Comparison of ENCODE assay signal across 8 mouse cellular contexts in the genomic region with DNA sequence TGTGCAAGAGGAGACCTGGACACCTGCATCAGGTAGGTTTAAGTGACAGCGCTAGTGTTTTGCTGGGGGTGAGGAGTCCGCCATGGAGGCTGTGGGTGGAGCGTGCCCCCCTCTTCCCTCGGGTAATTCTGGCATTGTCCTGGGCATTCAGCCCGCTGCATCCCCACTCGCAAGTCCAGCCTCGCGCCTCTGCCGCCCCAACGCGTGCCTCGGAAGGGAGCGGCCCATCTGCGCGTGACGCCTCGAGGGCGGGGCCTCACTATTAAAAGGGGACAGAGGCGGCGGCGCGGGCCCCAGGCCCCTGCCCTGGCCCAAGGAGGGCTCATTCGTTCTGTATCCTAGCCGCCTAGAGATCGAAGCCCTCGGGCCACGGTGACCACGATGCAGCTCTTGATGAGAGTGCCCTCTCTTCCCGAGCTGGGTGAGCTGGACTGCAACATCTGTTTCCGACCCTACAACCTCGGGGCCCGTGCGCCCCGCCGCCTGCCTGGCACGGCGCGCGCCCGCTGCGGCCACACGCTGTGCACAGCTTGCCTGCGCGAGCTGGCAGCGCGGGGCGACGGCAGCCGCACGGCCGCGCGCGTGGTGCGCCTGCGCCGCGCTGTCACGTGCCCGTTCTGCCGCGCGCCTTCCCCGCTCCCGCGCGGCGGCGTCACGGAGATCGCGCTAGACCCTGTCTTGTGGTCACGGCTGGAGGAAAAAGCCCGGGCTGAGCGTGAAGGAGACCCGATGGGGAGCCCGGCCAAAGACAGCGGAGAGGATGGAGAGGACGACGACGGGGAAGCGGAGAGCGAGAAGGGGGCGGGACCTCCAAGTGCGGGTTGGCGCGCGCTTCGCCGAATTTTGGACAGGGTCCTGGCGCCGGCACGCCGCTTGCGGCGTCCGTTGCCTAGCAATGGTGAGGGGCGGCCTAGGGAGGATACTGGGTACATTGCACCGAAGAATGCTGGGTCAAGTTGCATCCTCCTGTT. TPM values are rescaled to one million over a fixed set of nuclear protein-coding genes. Genes with fewer than 3 reads are reported as not detected.
A peak's percentile ranks its signal among the peaks of the same experiment; 100 is the strongest.
DNase-seq lines count a peak whose midpoint lies in the region; ATAC-seq and TF ChIP-seq lines count a peak whose summit lies in the region.

A gene (plus strand): TSS at position 301 of the 971 bp plus-strand sequence.

- no peak for TF ChIP-seq CTCF in C2C12 (IDR thresholded peaks at IDR 0.05; ENCODE audit: control insufficient read depth, insufficient read depth, insufficient read length)

- H3K4me2 ChIP-seq in forebrain, embryonic 11.5 days (ENCODE audit: low read depth, low read length, severe bottlenecking), result peak within 1 kb of the TSS; percentile 86
- peak within 1 kb of the TSS; percentile 90 for H3K4me2 ChIP-seq in heart, embryonic 15.5 days
- peak within 1 kb of the TSS; percentile 83 for H3K4me2 ChIP-seq in liver, embryonic 12.5 days

- WGBS in forebrain, embryonic 11.5 days, result 1% methylated on average over 92 of the region's 99 CpGs
- 2% methylated on average over 99 of the region's 99 CpGs for WGBS in heart, embryonic 15.5 days
- 3% methylated on average over 99 of the region's 99 CpGs for WGBS in liver, embryonic 12.5 days (ENCODE audit: insufficient replicate concordance)

- peak; percentile 89 for DNase-seq in forebrain, embryonic 11.5 days (ENCODE audit: low spot score)
- peak; percentile 80 for DNase-seq in kidney, postnatal 14 days
- peak; percentile 84 for DNase-seq in naive thymus-derived CD4-positive, alpha-beta T cell, adult 2 months (ENCODE audit: low read depth)
- DNase-seq in spleen, postnatal 36 days (ENCODE audit: low spot score in 2 of 2), result peak; percentile 58 to 64

- no peaks in the 10 kb centered on the region for H3K27me3 ChIP-seq in C2C12 (ENCODE audit: control insufficient read depth, insufficient read depth, insufficient read length)
- H3K27me3 ChIP-seq in forebrain, embryonic 11.5 days (ENCODE audit: control insufficient read depth, insufficient read depth, low read length), result peaks cover 6% of the 10 kb centered on the region
- H3K27me3 ChIP-seq in heart, embryonic 15.5 days, result peaks cover 6% of the 10 kb centered on the region; the same call in 1 of the 2 replicates
- peaks cover 85% of the 10 kb centered on the region for H3K27me3 ChIP-seq in liver, embryonic 12.5 days (replicated peaks)

- no peaks in the 10 kb centered on the region for H3K9me3 ChIP-seq in forebrain, embryonic 11.5 days (ENCODE audit: control insufficient read depth, low read length)
- no peaks in the 10 kb centered on the region for H3K9me3 ChIP-seq in heart, embryonic 15.5 days (replicated peaks)
- H3K9me3 ChIP-seq in liver, embryonic 12.5 days (replicated peaks), result no peaks in the 10 kb centered on the region

- H3K79me3 ChIP-seq in C2C12 (ENCODE audit: low read depth), result no peaks in the 10 kb centered on the region

- no peak within 1 kb of the TSS for H3K27ac ChIP-seq in brown adipose tissue, adult 24 weeks (replicated peaks; ENCODE audit: low read depth, low read length)
- peak within 1 kb of the TSS; percentile 50; the same call in 1 of the 2 replicates for H3K27ac ChIP-seq in forebrain, embryonic 11.5 days (ENCODE audit: low read depth, low read length)
- no peak within 1 kb of the TSS for H3K27ac ChIP-seq in heart, embryonic 15.5 days
- H3K27ac ChIP-seq in liver, embryonic 12.5 days, result no peak within 1 kb of the TSS

- H3K9ac ChIP-seq in forebrain, embryonic 11.5 days (ENCODE audit: low read length), result peak within 1 kb of the TSS; percentile 73
- H3K9ac ChIP-seq in heart, embryonic 15.5 days, result peak within 1 kb of the TSS; percentile 64
- H3K9ac ChIP-seq in liver, embryonic 12.5 days, result peak within 1 kb of the TSS; percentile 52

- peaks cover 10% of the 10 kb centered on the region for H3K4me1 ChIP-seq in brown adipose tissue, adult 24 weeks (ENCODE audit: control insufficient read depth, insufficient read depth, insufficient read length, low read length)
- H3K4me1 ChIP-seq in forebrain, embryonic 11.5 days (replicated peaks; ENCODE audit: control insufficient read depth, insufficient read depth, low read length), result no peaks in the 10 kb centered on the region; the same call in 1 of the 2 replicates
- peaks cover 15% of the 10 kb centered on the region for H3K4me1 ChIP-seq in heart, embryonic 15.5 days (replicated peaks)
- peaks cover 15% of the 10 kb centered on the region for H3K4me1 ChIP-seq in liver, embryonic 12.5 days

- peak within 1 kb of the TSS; percentile 61 for H3ac ChIP-seq in C2C12 (ENCODE audit: control insufficient read depth, insufficient read length, low read depth)

- peak; percentile 87 for ATAC-seq in forebrain, embryonic 11.5 days (replicated peaks; ENCODE audit: low FRiP score)
- peak; percentile 82 for ATAC-seq in heart, embryonic 15.5 days (replicated peaks; ENCODE audit: insufficient number of reproducible peaks, insufficient read depth, low FRiP score, low read depth)
- ATAC-seq in liver, embryonic 12.5 days, result peak; percentile 55

- peaks cover 23% of the 10 kb centered on the region for H3K36me3 ChIP-seq in C2C12 (ENCODE audit: control insufficient read depth, insufficient read depth)
- H3K36me3 ChIP-seq in forebrain, embryonic 11.5 days (ENCODE audit: control insufficient read depth, insufficient read depth, low read length), result peaks cover 4% of the 10 kb centered on the region; the same call in 1 of the 2 replicates
- H3K36me3 ChIP-seq in heart, embryonic 15.5 days, result peaks cover 14% of the 10 kb centered on the region
- H3K36me3 ChIP-seq in liver, embryonic 12.5 days, result peaks cover 5% of the 10 kb centered on the region; the same call in 1 of the 2 replicates

- no peak within 1 kb of the TSS for H3K4me3 ChIP-seq in C2C12 (ENCODE audit: insufficient read depth, poor library complexity, severe bottlenecking)
- peak within 1 kb of the TSS; percentile 88 for H3K4me3 ChIP-seq in brown adipose tissue, adult 24 weeks (ENCODE audit: insufficient read depth, low read depth, low read length)
- peak within 1 kb of the TSS; percentile 48 for H3K4me3 ChIP-seq in forebrain, embryonic 11.5 days (ENCODE audit: low read depth, low read length)
- H3K4me3 ChIP-seq in heart, embryonic 15.5 days, result peak within 1 kb of the TSS; percentile 63
- peak within 1 kb of the TSS; percentile 60 for H3K4me3 ChIP-seq in liver, embryonic 12.5 days

- no peaks in the 10 kb centered on the region for H3K79me2 ChIP-seq in C2C12 (ENCODE audit: control insufficient read depth, insufficient read depth)

TF ChIP-seq in C2C12, 6 proteins besides CTCF, POLR2A, EP300 and RAD21:
- TF ChIP-seq MYOD1 (IDR thresholded peaks at IDR 0.05; ENCODE audit: control insufficient read depth, insufficient read length, low read depth) (no peak), MYOG (IDR thresholded peaks at IDR 0.05; ENCODE audit: control insufficient read depth, extremely low read depth, insufficient read length) (no peak), FOSL1 (IDR thresholded peaks at IDR 0.05; ENCODE audit: insufficient read depth, low read length, poor library complexity, severe bottlenecking) (no peak), CEBPB (IDR thresholded peaks at IDR 0.05; ENCODE audit: low read depth) (no peak), MAX (IDR thresholded peaks at IDR 0.05) (peak; percentile 46), USF1 (IDR thresholded peaks at IDR 0.05; ENCODE audit: low read depth) (peak; percentile 84)

RNA-seq across cellular contexts. Expression of the gene that starts here (rescaled TPM):
- 3.9 TPM for polyA plus RNA-seq in C2C12 (2012; fragmentation: generic; extraction: Trizol)
- 2.8 TPM in 1 of 2 replicates, not detected in the other for polyA plus RNA-seq in brown adipose tissue, adult 24 weeks (2012; ENCODE audit: insufficient read depth, insufficient read length, missing spikeins)
- polyA plus RNA-seq in forebrain, embryonic 11.5 days (2014; fragmentation: Nextera tagmentation; extraction: Ambion mirVana), result 25.7 and 30.1 TPM in 2 replicates
- 6.6 and 7.3 TPM in 2 replicates for polyA plus RNA-seq in heart, embryonic 15.5 days (2015; fragmentation: Nextera tagmentation; extraction: Ambion mirVana)
- polyA plus RNA-seq in liver, embryonic 12.5 days (2016; fragmentation: Nextera tagmentation; extraction: Ambion mirVana), result 1.5 and 1.7 TPM in 2 replicates
